Comparison of ENCODE assay signal across 13 mouse cellular contexts in the genomic region with DNA sequence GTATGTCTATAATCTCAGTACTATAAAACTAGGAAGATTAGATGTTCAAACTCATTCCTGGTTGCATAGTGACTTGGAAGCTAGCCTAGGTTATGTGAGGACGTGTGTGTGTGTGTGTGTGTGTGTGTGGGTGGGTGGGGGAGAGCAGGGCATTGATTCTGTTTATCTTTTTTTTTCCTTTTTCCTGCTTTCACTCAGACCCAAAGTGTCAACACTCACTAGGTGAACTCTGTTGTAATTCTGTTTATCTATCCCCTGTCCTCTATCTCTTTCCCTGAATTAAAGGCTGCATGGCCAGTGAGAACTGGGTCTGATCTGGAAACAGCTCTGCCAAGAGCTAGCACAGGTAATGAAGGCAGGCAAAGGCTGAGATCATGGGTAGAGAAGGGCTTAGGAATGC.
"Had no signal": no experiment of that assay in that cellular context is flagged by ENCODE, and none has a peak within 500 bp of the region (broad histone marks: within the 10 kb centered on the region; RNA-seq: fewer than 3 reads in every experiment).

No protein-coding gene starts in this region.

- H3K4me3 ChIP-seq: midbrain, embryonic 13.5 days; midbrain, embryonic 15.5 days; neural tube, embryonic 12.5 days had no signal

- H3K27ac ChIP-seq: liver, embryonic 14.5 days; macrophage; midbrain, embryonic 13.5 days; midbrain, embryonic 15.5 days; neural tube, embryonic 12.5 days had no signal

- H3K4me2 ChIP-seq: lung, embryonic 14.5 days; midbrain, embryonic 11.5 days; midbrain, embryonic 13.5 days; midbrain, embryonic 15.5 days; neural tube, embryonic 12.5 days had no signal

- H3K9ac ChIP-seq: liver, embryonic 14.5 days; lung, embryonic 14.5 days; midbrain, embryonic 13.5 days; midbrain, embryonic 15.5 days; neural tube, embryonic 12.5 days had no signal

- ATAC-seq: midbrain, embryonic 13.5 days; midbrain, embryonic 15.5 days had no signal

- H3K36me3 ChIP-seq: midbrain, embryonic 13.5 days; midbrain, embryonic 15.5 days; neural tube, embryonic 12.5 days had no signal

- H3K9me3 ChIP-seq: midbrain, embryonic 13.5 days; midbrain, embryonic 15.5 days; neural tube, embryonic 12.5 days had no signal

- DNase-seq: lung, adult 18-20 months; lung, embryonic 14.5 days; right cerebral cortex, postnatal 14 days; spleen, adult 18-20 months; thymus, adult 18-20 months; thymus, postnatal 14 days; thymus, postnatal 36 days had no signal
